Mouse (Mus musculus): ENCODE measurements around the gene Gpr132.

DNA sequence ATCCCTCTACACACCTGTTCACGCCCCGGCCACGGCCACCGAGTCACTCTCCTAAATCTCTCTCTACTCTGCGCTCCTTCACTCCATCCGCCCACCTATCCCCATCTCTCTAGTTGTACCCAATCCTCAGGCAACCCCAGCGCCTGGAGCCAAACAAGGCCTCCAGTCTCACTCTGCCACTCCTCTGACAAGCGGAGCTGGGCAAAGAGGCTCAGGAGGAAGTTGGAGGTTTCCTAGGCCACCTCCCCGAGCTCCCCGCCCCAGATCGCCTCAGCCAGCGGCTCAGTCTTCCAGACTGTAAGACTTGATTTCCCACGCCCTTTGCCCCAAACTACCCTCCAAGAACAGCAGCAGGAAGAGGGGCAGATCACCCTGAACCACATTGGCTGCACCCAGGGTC lies 2.7 kb upstream of the Gpr132 start:
- TF ChIP-seq CTCF (conservative IDR thresholded peaks at IDR 0.05; ENCODE audit: low read length) (no peak), NANOG (IDR thresholded peaks at IDR 0.05; ENCODE audit: borderline replicate concordance, low read length) (no peak)

Measured in E14TG2a.4 (cell line).